Mouse (Mus musculus) bone marrow, adult 2 months (tissue): ENCODE data around the gene Cyp4f17.

ENCODE experiments used
- CTCF ChIP-seq: fragments of 200-500 bp; IDR thresholded peaks from 2 replicates; pipeline ENCODE4 v1.5.1; 2011; ENCODE audit warnings: low read length, control low read depth; ENCODE audit not compliant: control insufficient read depth, insufficient read depth
- POLR2A ChIP-seq: fragments of 200-500 bp; IDR thresholded peaks from 2 replicates; pipeline ENCODE4 v1.6.1; 2011; ENCODE audit warnings: low read depth, mild to moderate bottlenecking, control low read depth, low read length, borderline replicate concordance; ENCODE audit not compliant: control insufficient read depth

GRCm38 (mm10) chr17:32501051-32501450 is 4.8 kb upstream of the Cyp4f17 start:
- TF ChIP-seq POLR2A: no peak
- no peak for TF ChIP-seq CTCF
